In the genomic region with DNA sequence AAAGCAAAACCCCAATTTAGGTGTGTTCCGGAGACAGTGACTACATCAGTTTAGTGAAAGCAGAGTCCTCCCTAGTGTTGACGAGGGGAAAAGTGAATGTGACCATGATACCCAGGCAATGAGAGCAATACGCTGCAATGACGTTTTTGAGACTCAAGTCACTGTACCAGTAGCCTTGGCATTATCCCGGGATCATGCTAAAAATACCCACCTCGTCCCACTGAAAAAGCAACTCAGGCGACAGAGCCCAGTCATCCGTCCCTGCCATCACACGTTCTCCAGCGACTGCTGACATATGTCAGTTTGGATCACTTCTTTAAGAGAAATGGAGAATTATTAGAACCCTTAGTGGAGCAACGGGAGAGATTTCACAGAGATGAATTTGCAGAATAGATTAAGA, we compare ENCODE assay signal across 22 mouse cellular contexts. TPM values are rescaled to one million over a fixed set of nuclear protein-coding genes. Genes with fewer than 3 reads are reported as not detected.
DNase-seq lines count a peak whose midpoint lies in the region; ATAC-seq and TF ChIP-seq lines count a peak whose summit lies in the region.
"Had no signal": no experiment of that assay in that cellular context is flagged by ENCODE, and none has a peak within 500 bp of the region (broad histone marks: within the 10 kb centered on the region; RNA-seq: fewer than 3 reads in every experiment).

No protein-coding gene starts in this region.

- no peak overlapping the region for H3K9ac ChIP-seq in heart, adult 2 months (ENCODE audit: low read depth, low read length)
- no peak overlapping the region for H3K9ac ChIP-seq in liver, embryonic 15.5 days
- no peak overlapping the region for H3K9ac ChIP-seq in liver, embryonic 11.5 days (ENCODE audit: low read depth, low read length)
- H3K9ac ChIP-seq: embryonic facial prominence, embryonic 13.5 days; forebrain, embryonic 12.5 days; hindbrain, embryonic 14.5 days; intestine, embryonic 15.5 days had no signal

- DNase-seq in adrenal gland, adult (ENCODE audit: inconsistent age in 2 of 2, low spot score in 1 of 2), result peak; percentile 18 to 68
- no peak for DNase-seq in adrenal gland, postnatal 36 days
- no peak for DNase-seq in heart, adult 2 months
- DNase-seq in heart, postnatal 4 days, result no peak
- DNase-seq in liver, embryonic 11.5 days (ENCODE audit: low spot score), result no peak
- no peak for DNase-seq in left cerebral cortex, adult 2 months (ENCODE audit: extremely low spot score in 1 of 2, low spot score in 2 of 2)
- DNase-seq in Muller cell, postnatal 12 days (ENCODE audit: inconsistent ontology term), result no peak
- DNase-seq: adrenal gland, postnatal 10 days; B cell, adult 2 months; cerebellum, adult 11-12 months; cerebellum, adult 9-11 months; cerebellum, postnatal 36 days; gastrocnemius, postnatal 10 days; kidney, adult 18-20 months had no signal

- H3K79me2 ChIP-seq in heart, adult 2 months (replicated peaks; ENCODE audit: control insufficient read depth, insufficient read depth, low read length), result 0 out of 2 replicates have a peak, but pooled peaks cover 3% of the 10 kb centered on the region

- no peak overlapping the region for H3K4me2 ChIP-seq in liver, embryonic 15.5 days
- no peak overlapping the region for H3K4me2 ChIP-seq in liver, embryonic 11.5 days
- H3K4me2 ChIP-seq: embryonic facial prominence, embryonic 13.5 days; forebrain, embryonic 12.5 days; hindbrain, embryonic 14.5 days; intestine, embryonic 15.5 days had no signal

- peaks cover 14% of the 10 kb centered on the region for H3K36me3 ChIP-seq in heart, adult 2 months (ENCODE audit: control insufficient read depth, insufficient read depth, low read length)
- peaks cover 68% of the 10 kb centered on the region for H3K36me3 ChIP-seq in liver, embryonic 15.5 days (replicated peaks)
- H3K36me3 ChIP-seq in liver, embryonic 11.5 days (ENCODE audit: control insufficient read depth, insufficient read depth, low read length), result peaks cover 6% of the 10 kb centered on the region; the same call in 1 of the 2 replicates
- H3K36me3 ChIP-seq: embryonic facial prominence, embryonic 13.5 days; forebrain, embryonic 12.5 days; hindbrain, embryonic 10.5 days; intestine, embryonic 15.5 days had no signal

- H3K4me3 ChIP-seq in heart, adult 2 months, result no peak overlapping the region
- no peak overlapping the region for H3K4me3 ChIP-seq in liver, embryonic 15.5 days (replicated peaks)
- no peak overlapping the region for H3K4me3 ChIP-seq in liver, embryonic 11.5 days (ENCODE audit: low read depth, low read length)
- no peak overlapping the region for H3K4me3 ChIP-seq in left cerebral cortex, adult 2 months
- H3K4me3 ChIP-seq: embryonic facial prominence, embryonic 13.5 days; forebrain, embryonic 12.5 days; hindbrain, embryonic 10.5 days; intestine, embryonic 15.5 days had no signal

- no peaks in the 10 kb centered on the region for H3K9me3 ChIP-seq in liver, embryonic 15.5 days (replicated peaks)
- no peaks in the 10 kb centered on the region for H3K9me3 ChIP-seq in liver, embryonic 11.5 days (ENCODE audit: control insufficient read depth, low read length)
- H3K9me3 ChIP-seq: embryonic facial prominence, embryonic 13.5 days; forebrain, embryonic 12.5 days; hindbrain, embryonic 10.5 days; intestine, embryonic 15.5 days had no signal

- WGBS in heart, adult 2 months, result 60% methylated on average over 11 of the region's 11 CpGs
- 87% methylated on average over 11 of the region's 11 CpGs for WGBS in liver, embryonic 15.5 days (ENCODE audit: insufficient replicate concordance)
- 90% methylated on average over 11 of the region's 11 CpGs for WGBS in liver, embryonic 11.5 days

- intact Hi-C loops in heart, adult 2 months (cut with DNase I), result no loop called here
- intact Hi-C loops in left cerebral cortex, adult 2 months (cut with DNase I), result no loop called here

- H3K27ac ChIP-seq in heart, adult 2 months, result peak overlapping the region; percentile 32
- 0 out of 2 replicates have a peak overlapping the region, but pooled peaks have one; percentile 38 for H3K27ac ChIP-seq in liver, embryonic 15.5 days (replicated peaks)
- no peak overlapping the region for H3K27ac ChIP-seq in liver, embryonic 11.5 days (ENCODE audit: low read depth, low read length)
- H3K27ac ChIP-seq in left cerebral cortex, adult 2 months, result no peak overlapping the region
- H3K27ac ChIP-seq: embryonic facial prominence, embryonic 13.5 days; forebrain, embryonic 12.5 days; hindbrain, embryonic 10.5 days; hindbrain, embryonic 14.5 days; intestine, embryonic 15.5 days had no signal

- TF ChIP-seq EP300 in heart, adult 2 months (IDR thresholded peaks at IDR 0.05; ENCODE audit: insufficient read depth, low read depth, low read length), result no peak

- ATAC-seq in liver, embryonic 15.5 days (ENCODE audit: insufficient read depth), result no peak
- ATAC-seq in liver, embryonic 11.5 days (replicated peaks; ENCODE audit: low FRiP score), result no peak
- ATAC-seq: forebrain, embryonic 16.5 days; intestine, embryonic 15.5 days; Patski had no signal

- H3K27me3 ChIP-seq in heart, adult 2 months (ENCODE audit: control insufficient read depth, insufficient read depth, low read length), result no peaks in the 10 kb centered on the region; the same call in 1 of the 2 replicates
- H3K27me3 ChIP-seq in liver, embryonic 15.5 days, result no peaks in the 10 kb centered on the region
- no peaks in the 10 kb centered on the region for H3K27me3 ChIP-seq in liver, embryonic 11.5 days (replicated peaks; ENCODE audit: control insufficient read depth, insufficient read depth, low read length)
- H3K27me3 ChIP-seq: embryonic facial prominence, embryonic 13.5 days; forebrain, embryonic 12.5 days; intestine, embryonic 15.5 days; Patski had no signal

- peaks cover 5% of the 10 kb centered on the region for H3K4me1 ChIP-seq in heart, adult 2 months (ENCODE audit: control insufficient read depth, insufficient read depth, low read length)
- H3K4me1 ChIP-seq in liver, embryonic 15.5 days (replicated peaks), result peaks cover 12% of the 10 kb centered on the region
- H3K4me1 ChIP-seq in liver, embryonic 11.5 days (replicated peaks; ENCODE audit: control insufficient read depth, insufficient read depth, low read length), result peaks cover 8% of the 10 kb centered on the region; the same call in 1 of the 2 replicates
- H3K4me1 ChIP-seq: intestine, embryonic 15.5 days had no signal

- TF ChIP-seq CTCF in heart, adult 2 months (IDR thresholded peaks at IDR 0.05), result no peak
- TF ChIP-seq CTCF in left cerebral cortex, adult 2 months (IDR thresholded peaks at IDR 0.05), result no peak

- no peak for TF ChIP-seq POLR2A in heart, adult 2 months (IDR thresholded peaks at IDR 0.05; ENCODE audit: insufficient read depth, low read depth, low read length)

RNA-seq across cellular contexts. Expression of a gene that starts 13.6 kb away (rescaled TPM):
- total RNA-seq in adrenal gland, postnatal 36 days (2021), result 100 to 1,000 TPM in 1 of 2 experiments, 10 to 100 TPM in 1; 28.4 to 160 TPM
- 10 to 100 TPM; 40.1 to 43.2 TPM for total RNA-seq in heart, adult 2 months (2021)
- polyA plus RNA-seq in heart, adult 2 months (2012; rRNA removed), result 6.9 and 14.6 TPM in 2 replicates
- total RNA-seq in heart, postnatal 4 days (2021), result 10 to 100 TPM; 21.4 to 22.1 TPM
- polyA plus RNA-seq in liver, embryonic 15.5 days (2015; fragmentation: Nextera tagmentation; extraction: Ambion mirVana), result 12.0 and 14.4 TPM in 2 replicates
- 12.6 and 12.9 TPM in 2 replicates for polyA plus RNA-seq in liver, embryonic 11.5 days (2014; fragmentation: Nextera tagmentation; extraction: Ambion mirVana)
- 10 to 100 TPM; 24.8 to 27.3 TPM for total RNA-seq in left cerebral cortex, adult 2 months (2021)

Comparison
In these comparisons a context has a peak if more than half of its experiments do, and no peak if none do; other contexts are left out.
1. DNase-seq: peak in adrenal gland, adult (2 of 2); none in adrenal gland, postnatal 36 days (0 of 2), heart, adult 2 months (0 of 2), heart, postnatal 4 days (single experiment), liver, embryonic 11.5 days (single experiment), left cerebral cortex, adult 2 months (0 of 2) and Muller cell, postnatal 12 days (single experiment).
2. H3K27ac ChIP-seq: peak in heart, adult 2 months (single experiment) and liver, embryonic 15.5 days (single experiment); none in liver, embryonic 11.5 days (single experiment) and left cerebral cortex, adult 2 months (single experiment).